Mouse (Mus musculus) lung, adult 2 months (tissue): Measurements from ENCODE around the gene Gm49355.
A peak's percentile ranks its signal among the peaks of the same experiment; 100 is the strongest.

Source experiments
- CTCF ChIP-seq: fragments of 200-500 bp; IDR thresholded peaks from 2 replicates; pipeline ENCODE4 v1.5.1; 2011; ENCODE audit warnings: mild to moderate bottlenecking, low read length, control low read depth; ENCODE audit not compliant: insufficient read depth
- POLR2A ChIP-seq: fragments of 200-500 bp; IDR thresholded peaks from 2 replicates; pipeline ENCODE4 v1.6.1; 2011; ENCODE audit warnings: low read depth, mild to moderate bottlenecking, control low read depth, low read length, borderline replicate concordance; ENCODE audit errors: extremely low read depth

GRCm38 (mm10) chr14:12284141-12284912 lies 551 bp downstream of the Gm49355 start, which contains the start of gene 3830406C13Rik:
- peak; percentile 96 for TF ChIP-seq POLR2A
- TF ChIP-seq CTCF: no peak
